Mouse (Mus musculus) E14TG2a.4 (cell line): ENCODE data around the gene Aspscr1.

Experiments
- CTCF ChIP-seq: conservative IDR thresholded peaks from 2 replicates; pipeline ENCODE4 v1.5.1; 2014; ENCODE audit warnings: low read length
- NANOG ChIP-seq: IDR thresholded peaks from 2 replicates; pipeline ENCODE4 v1.6.1; 2014; ENCODE audit warnings: borderline replicate concordance, low read length, mixed read lengths
- POU5F1 ChIP-seq: IDR thresholded peaks from 2 replicates; pipeline ENCODE4 v1.6.1; 2014; ENCODE audit warnings: low read length, borderline replicate concordance

GRCm38 (mm10) chr11:120627468-120628300, 45.1 kb upstream of the Aspscr1 start:
- TF ChIP-seq CTCF (no peak), POU5F1 (no peak), NANOG (no peak)
